Mouse (Mus musculus) left cerebral cortex, adult 11 months (tissue): ENCODE measurements around the gene Ttc23.

ENCODE experiments used
- DNase-seq: peaks from one replicate; pipeline ENCODE4 v3.0.0; 2022; ENCODE audit warnings: low spot score

Ttc23 gene

GRCm38 (mm10) chr7:67803015-67803856, 156.0 kb downstream of the Ttc23 start:
- peak; percentile 42 for DNase-seq

GRCm38 (mm10) chr7:67803857-67804215, 156.6 kb downstream of the Ttc23 start:
- no peak for DNase-seq
